Mouse (Mus musculus): ENCODE results near the gene Cnnm2.

GRCm38 (mm10) chr19:46903379-46903778, 142.0 kb downstream of the Cnnm2 start:
- no peak for TF ChIP-seq CTCF (IDR thresholded peaks at IDR 0.05; ENCODE audit: extremely low read depth, insufficient read depth, insufficient read length, insufficient replicate concordance)
- TF ChIP-seq POLR2A (IDR thresholded peaks at IDR 0.05; ENCODE audit: low read depth, low read length): no peak

All from spleen, adult 2 months (tissue).